Mouse (Mus musculus) liver, adult 2 months (tissue): ENCODE measurements around the gene Pawr.

Experiments
- CTCF ChIP-seq: fragments of 200-500 bp; IDR thresholded peaks from 2 replicates; pipeline ENCODE4 v1.5.1; 2011; ENCODE audit warnings: low read depth, low read length, control low read depth
- POLR2A ChIP-seq: fragments of 200-500 bp; IDR thresholded peaks from 2 replicates; pipeline ENCODE4 v1.6.1; 2011; ENCODE audit warnings: low read length, control low read depth; ENCODE audit not compliant: insufficient read depth; ENCODE audit errors: extremely low read depth

DNA sequence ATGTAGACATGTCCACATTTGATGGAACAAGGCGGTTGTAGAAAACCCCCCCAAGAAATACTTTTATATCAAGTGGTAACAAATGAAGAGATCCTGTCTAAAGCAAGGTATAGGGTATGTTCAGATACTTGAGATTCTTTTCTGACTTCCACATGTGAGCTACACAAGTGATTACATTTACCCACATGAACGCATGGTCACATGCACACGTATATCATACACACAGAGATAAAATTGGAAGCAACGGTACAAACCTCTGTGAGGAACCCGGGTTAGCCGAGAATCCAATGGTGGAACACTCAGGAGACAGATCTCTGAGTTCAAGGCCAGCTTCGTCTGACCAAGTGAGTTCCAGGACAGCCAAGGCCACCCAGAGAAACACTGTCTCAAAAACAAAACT, 3.6 kb upstream of the Pawr start:
- no peak for TF ChIP-seq CTCF
- no peak for TF ChIP-seq POLR2A
